Mouse (Mus musculus) lung, postnatal 0 days (tissue): ENCODE results near the gene Fam19a2. TPM values are rescaled to one million over a fixed set of nuclear protein-coding genes. Genes with fewer than 3 reads are reported as not detected.

Source experiments
- ATAC-seq: fragments of 200-750 bp; cut with Nextera tagmentation; 2 replicates; pipeline ENCODE4 v1.8.0; 2017; ENCODE audit warnings: moderate library complexity
- DNase-seq: peaks from one replicate; pipeline ENCODE4 v3.0.0-alpha.2; 2016; ENCODE audit warnings: low spot score
- H3K27ac ChIP-seq: fragments of 300-500 bp; sonication (generic); 2 replicates; pipeline ENCODE4 v1.5.1; 2014; ENCODE audit warnings: antibody characterized with exemption, mild to moderate bottlenecking, low read length, mixed read lengths
- H3K27me3 ChIP-seq: fragments of 300-500 bp; sonication (generic); replicated peaks from 2 replicates; pipeline ENCODE4 v1.6.1; 2014; ENCODE audit warnings: low read length, mixed read lengths; ENCODE audit not compliant: insufficient read depth
- H3K36me3 ChIP-seq: fragments of 300-500 bp; sonication (generic); 2 replicates; pipeline ENCODE4 v1.6.1; 2014; ENCODE audit warnings: low read length, mixed read lengths; ENCODE audit not compliant: insufficient read depth
- H3K4me1 ChIP-seq: fragments of 300-500 bp; sonication (generic); 2 replicates; pipeline ENCODE4 v1.6.1; 2014; ENCODE audit warnings: antibody characterized with exemption, low read depth, low read length, mixed read lengths; ENCODE audit not compliant: insufficient read depth
- H3K4me2 ChIP-seq: fragments of 300-500 bp; sonication (generic); replicated peaks from 2 replicates; pipeline ENCODE4 v1.6.1; 2014; ENCODE audit warnings: low read depth, mild to moderate bottlenecking, low read length, moderate library complexity, mixed read lengths
- H3K4me3 ChIP-seq: fragments of 300-500 bp; sonication (generic); 2 replicates; pipeline ENCODE4 v1.5.1; 2014; ENCODE audit warnings: low read depth, low read length
- H3K9ac ChIP-seq: fragments of 300-500 bp; sonication (generic); replicated peaks from 2 replicates; pipeline ENCODE4 v1.6.1; 2014; ENCODE audit warnings: low read depth, mild to moderate bottlenecking
- H3K9me3 ChIP-seq: fragments of 300-500 bp; sonication (generic); 2 replicates; pipeline ENCODE4 v1.6.1; 2016; ENCODE audit warnings: low read length, mixed read lengths
- CTCF ChIP-seq: IDR thresholded peaks from 2 replicates; pipeline ENCODE4 v1.5.1; 2016; ENCODE audit warnings: antibody characterized with exemption, mild to moderate bottlenecking
- EP300 ChIP-seq: IDR thresholded peaks from 2 replicates; pipeline ENCODE4 v1.6.1; 2016; ENCODE audit warnings: antibody characterized with exemption, mild to moderate bottlenecking, control low read depth
- WGBS: fragments of 180-500 bp; shearing (Covaris S2); extraction: QIAGEN DNeasy Blood & Tissue Kit; methylation state at CpG from one replicate; pipeline ENCODE4 v1.1.7; 2014; 5-methylcytosine and 5-hydroxymethylcytosine counted together
- polyA plus RNA-seq: library from polyadenylated mRNA; unstranded; fragments of >200 nt; fragmentation: Nextera tagmentation; extraction: Ambion mirVana; gene quantifications from 2 replicates; pipeline ENCODE4 v1.2.1, GENCODE M21; 2015

Fam19a2 gene
- polyA plus RNA-seq, 1 experiment from 2014 or later, result 0.24 TPM

DNA sequence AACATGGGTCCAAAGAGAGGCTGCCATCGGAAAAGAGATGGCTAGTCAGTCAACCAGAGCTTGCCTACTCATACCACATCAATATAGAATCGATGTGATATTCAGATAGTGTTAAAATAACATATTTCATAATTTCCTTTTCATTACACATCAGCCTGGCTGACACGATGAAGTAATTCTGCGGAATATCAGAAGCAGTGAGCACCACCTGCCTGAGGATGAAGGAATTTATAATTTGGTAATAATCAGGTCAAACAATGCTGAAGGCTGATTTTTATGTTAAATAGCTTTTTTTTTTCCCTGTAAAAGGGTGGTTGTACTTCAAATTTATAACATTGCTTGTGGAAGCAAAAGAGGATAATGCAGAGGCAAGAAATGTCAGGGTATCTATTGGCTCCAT is 490.2 kb downstream of the Fam19a2 start:
- DNase-seq (no peak), ATAC-seq (no peak)
- Histone ChIP-seq H3K9ac (no peak overlapping the region), H3K4me2 (no peak overlapping the region), H3K4me1 (no peaks in the 10 kb centered on the region), H3K36me3 (no peaks in the 10 kb centered on the region), H3K27me3 (no peaks in the 10 kb centered on the region), H3K9me3 (no peaks in the 10 kb centered on the region), H3K4me3 (no peak overlapping the region), H3K27ac (no peak overlapping the region)
- TF ChIP-seq EP300 (no peak), CTCF (no peak)
- WGBS, result 88% methylated on average over 4 of the region's 4 CpGs

DNA sequence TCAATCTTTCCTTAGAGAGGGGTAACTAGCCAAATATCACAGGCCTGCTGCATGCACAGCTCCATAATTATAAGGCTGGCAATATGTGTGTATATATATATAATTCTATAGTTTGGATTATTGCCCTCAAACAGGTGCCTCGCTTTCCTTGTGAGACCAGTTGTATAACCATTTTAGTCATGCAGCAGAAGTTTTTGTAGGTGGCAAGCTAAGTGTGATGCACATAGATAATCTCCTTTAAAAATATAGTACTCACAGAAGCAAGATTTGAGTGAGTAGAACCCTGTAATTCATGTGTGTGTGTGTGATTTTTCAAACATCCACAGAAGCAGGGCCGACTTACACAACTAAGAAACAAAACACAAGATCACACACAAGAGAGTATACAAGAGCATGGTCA is 525.6 kb downstream of the Fam19a2 start:
- Histone ChIP-seq H3K27ac (no peak overlapping the region), H3K4me2 (no peak overlapping the region), H3K36me3 (no peaks in the 10 kb centered on the region), H3K27me3 (no peaks in the 10 kb centered on the region), H3K9ac (no peak overlapping the region), H3K4me1 (no peaks in the 10 kb centered on the region), H3K4me3 (no peak overlapping the region), H3K9me3 (no peaks in the 10 kb centered on the region)
- 92% methylated on average over 2 of the region's 2 CpGs for WGBS
- TF ChIP-seq CTCF, result no peak
- TF ChIP-seq EP300, result no peak
- ATAC-seq (no peak), DNase-seq (no peak)

Other genes starting within 250 kb of the Fam19a2 start
- gene Mon2, start 187.5 kb upstream of the Fam19a2 start, polyA plus RNA-seq, result 26.4 and 27.2 TPM in 2 replicates
- gene Usp15, start 67.0 kb upstream of the Fam19a2 start, polyA plus RNA-seq, result 48.2 and 52.8 TPM in 2 replicates